Mouse (Mus musculus): ENCODE data around the gene Lrrc74a. TPM values are rescaled to one million over a fixed set of nuclear protein-coding genes. Genes with fewer than 3 reads are reported as not detected.

Lrrc74a gene
- polyA plus RNA-seq, 1 experiment from 2014 or later = not detected

- no peak overlapping the region for H3K9ac ChIP-seq (replicated peaks; ENCODE audit: low read depth, low read length)
- no peaks in the 10 kb centered on the region for H3K27me3 ChIP-seq (ENCODE audit: control insufficient read depth, insufficient read depth, low read length)
- no peaks in the 10 kb centered on the region for H3K9me3 ChIP-seq (ENCODE audit: control insufficient read depth, low read depth, low read length)
- no peak overlapping the region for H3K27ac ChIP-seq (ENCODE audit: low read length)
- WGBS = 26% methylated on average over 3 of the region's 3 CpGs
- ATAC-seq (ENCODE audit: insufficient number of reproducible peaks, insufficient read depth, low FRiP score, low read depth) = no peak
- H3K4me2 ChIP-seq (replicated peaks; ENCODE audit: low read depth, low read length) = no peak overlapping the region
- H3K4me3 ChIP-seq (ENCODE audit: low read depth, low read length) = no peak overlapping the region
- H3K36me3 ChIP-seq (ENCODE audit: control insufficient read depth, insufficient read depth, low read length) = no peaks in the 10 kb centered on the region
- no peaks in the 10 kb centered on the region; the same call in 1 of the 2 replicates for H3K4me1 ChIP-seq (ENCODE audit: control insufficient read depth, insufficient read depth, low read length)
Observed at GRCm38 (mm10) chr12:86770927-86771326, 36.8 kb downstream of the Lrrc74a start.

- ATAC-seq (ENCODE audit: insufficient number of reproducible peaks, insufficient read depth, low FRiP score, low read depth) = peak; percentile 69; the same call in 1 of the 2 replicates
- Histone ChIP-seq H3K4me3 (ENCODE audit: low read depth, low read length) (no peak overlapping the region), H3K4me1 (ENCODE audit: control insufficient read depth, insufficient read depth, low read length) (no peaks in the 10 kb centered on the region; the same call in 1 of the 2 replicates), H3K9me3 (ENCODE audit: control insufficient read depth, low read depth, low read length) (no peaks in the 10 kb centered on the region), H3K36me3 (ENCODE audit: control insufficient read depth, insufficient read depth, low read length) (no peaks in the 10 kb centered on the region), H3K9ac (replicated peaks; ENCODE audit: low read depth, low read length) (no peak overlapping the region), H3K4me2 (replicated peaks; ENCODE audit: low read depth, low read length) (no peak overlapping the region), H3K27me3 (ENCODE audit: control insufficient read depth, insufficient read depth, low read length) (no peaks in the 10 kb centered on the region), H3K27ac (ENCODE audit: low read length) (no peak overlapping the region)
- WGBS = 12% methylated on average over 12 of the region's 12 CpGs
Observed at GRCm38 (mm10) chr12:86771823-86772427, 37.8 kb downstream of the Lrrc74a start.

GRCm38 (mm10) chr12:86772551-86772950, 38.4 kb downstream of the Lrrc74a start:
- Histone ChIP-seq H3K4me3 (ENCODE audit: low read depth, low read length) (no peak overlapping the region), H3K9me3 (ENCODE audit: control insufficient read depth, low read depth, low read length) (no peaks in the 10 kb centered on the region), H3K27ac (ENCODE audit: low read length) (no peak overlapping the region), H3K9ac (replicated peaks; ENCODE audit: low read depth, low read length) (no peak overlapping the region), H3K4me1 (ENCODE audit: control insufficient read depth, insufficient read depth, low read length) (no peaks in the 10 kb centered on the region; the same call in 1 of the 2 replicates), H3K27me3 (ENCODE audit: control insufficient read depth, insufficient read depth, low read length) (no peaks in the 10 kb centered on the region), H3K36me3 (ENCODE audit: control insufficient read depth, insufficient read depth, low read length) (no peaks in the 10 kb centered on the region), H3K4me2 (replicated peaks; ENCODE audit: low read depth, low read length) (no peak overlapping the region)
- WGBS = 26% methylated on average over 3 of the region's 3 CpGs
- no peak for ATAC-seq (ENCODE audit: insufficient number of reproducible peaks, insufficient read depth, low FRiP score, low read depth)

GRCm38 (mm10) chr12:86775561-86776280, 41.6 kb downstream of the Lrrc74a start:
- ATAC-seq (ENCODE audit: insufficient number of reproducible peaks, insufficient read depth, low FRiP score, low read depth) = no peak
- WGBS = 59% methylated on average over 7 of the region's 7 CpGs
- peak overlapping the region; percentile 1; the same call in 1 of the 2 replicates for H3K27ac ChIP-seq (ENCODE audit: low read length)
- no peaks in the 10 kb centered on the region for H3K4me1 ChIP-seq (ENCODE audit: control insufficient read depth, insufficient read depth, low read length)
- no peaks in the 10 kb centered on the region for H3K9me3 ChIP-seq (ENCODE audit: control insufficient read depth, low read depth, low read length)
- no peak overlapping the region for H3K9ac ChIP-seq (replicated peaks; ENCODE audit: low read depth, low read length)
- H3K4me2 ChIP-seq (replicated peaks; ENCODE audit: low read depth, low read length) = no peak overlapping the region
- no peaks in the 10 kb centered on the region for H3K36me3 ChIP-seq (ENCODE audit: control insufficient read depth, insufficient read depth, low read length)
- no peak overlapping the region for H3K4me3 ChIP-seq (ENCODE audit: low read depth, low read length)
- no peaks in the 10 kb centered on the region for H3K27me3 ChIP-seq (ENCODE audit: control insufficient read depth, insufficient read depth, low read length)

- Histone ChIP-seq H3K4me2 (replicated peaks; ENCODE audit: low read depth, low read length) (no peak overlapping the region), H3K27me3 (ENCODE audit: control insufficient read depth, insufficient read depth, low read length) (no peaks in the 10 kb centered on the region), H3K4me3 (ENCODE audit: low read depth, low read length) (no peak overlapping the region), H3K36me3 (ENCODE audit: control insufficient read depth, insufficient read depth, low read length) (no peaks in the 10 kb centered on the region), H3K4me1 (ENCODE audit: control insufficient read depth, insufficient read depth, low read length) (no peaks in the 10 kb centered on the region), H3K9ac (replicated peaks; ENCODE audit: low read depth, low read length) (no peak overlapping the region), H3K9me3 (ENCODE audit: control insufficient read depth, low read depth, low read length) (no peaks in the 10 kb centered on the region), H3K27ac (ENCODE audit: low read length) (peak overlapping the region; percentile 1; the same call in 1 of the 2 replicates)
- 83% methylated on average over 7 of the region's 7 CpGs for WGBS
- ATAC-seq (ENCODE audit: insufficient number of reproducible peaks, insufficient read depth, low FRiP score, low read depth) = no peak
Observed at GRCm38 (mm10) chr12:86776341-86776860, 42.2 kb downstream of the Lrrc74a start.

GRCm38 (mm10) chr12:86778531-86778930, 44.4 kb downstream of the Lrrc74a start:
- ATAC-seq (ENCODE audit: insufficient number of reproducible peaks, insufficient read depth, low FRiP score, low read depth) = no peak
- WGBS = 94% methylated on average over 4 of the region's 4 CpGs
- no peaks in the 10 kb centered on the region for H3K9me3 ChIP-seq (ENCODE audit: control insufficient read depth, low read depth, low read length)
- H3K27me3 ChIP-seq (ENCODE audit: control insufficient read depth, insufficient read depth, low read length) = no peaks in the 10 kb centered on the region
- H3K27ac ChIP-seq (ENCODE audit: low read length) = no peak overlapping the region
- H3K4me3 ChIP-seq (ENCODE audit: low read depth, low read length) = no peak overlapping the region
- no peak overlapping the region for H3K4me2 ChIP-seq (replicated peaks; ENCODE audit: low read depth, low read length)
- peaks cover 5% of the 10 kb centered on the region; the same call in 1 of the 2 replicates for H3K4me1 ChIP-seq (ENCODE audit: control insufficient read depth, insufficient read depth, low read length)
- no peak overlapping the region for H3K9ac ChIP-seq (replicated peaks; ENCODE audit: low read depth, low read length)
- H3K36me3 ChIP-seq (ENCODE audit: control insufficient read depth, insufficient read depth, low read length) = no peaks in the 10 kb centered on the region

GRCm38 (mm10) chr12:86779206-86779989, 45.2 kb downstream of the Lrrc74a start:
- Histone ChIP-seq H3K9me3 (ENCODE audit: control insufficient read depth, low read depth, low read length) (no peaks in the 10 kb centered on the region), H3K4me1 (ENCODE audit: control insufficient read depth, insufficient read depth, low read length) (peaks cover 5% of the 10 kb centered on the region; the same call in 1 of the 2 replicates), H3K4me2 (replicated peaks; ENCODE audit: low read depth, low read length) (no peak overlapping the region), H3K4me3 (ENCODE audit: low read depth, low read length) (no peak overlapping the region), H3K36me3 (ENCODE audit: control insufficient read depth, insufficient read depth, low read length) (no peaks in the 10 kb centered on the region), H3K27ac (ENCODE audit: low read length) (no peak overlapping the region), H3K9ac (replicated peaks; ENCODE audit: low read depth, low read length) (no peak overlapping the region), H3K27me3 (ENCODE audit: control insufficient read depth, insufficient read depth, low read length) (no peaks in the 10 kb centered on the region)
- 59% methylated on average over 11 of the region's 11 CpGs for WGBS
- ATAC-seq (ENCODE audit: insufficient number of reproducible peaks, insufficient read depth, low FRiP score, low read depth) = no peak

- H3K4me2 ChIP-seq (replicated peaks; ENCODE audit: low read depth, low read length) = no peak overlapping the region
- no peak overlapping the region for H3K4me3 ChIP-seq (ENCODE audit: low read depth, low read length)
- peaks cover 5% of the 10 kb centered on the region; the same call in 1 of the 2 replicates for H3K4me1 ChIP-seq (ENCODE audit: control insufficient read depth, insufficient read depth, low read length)
- WGBS = 40% methylated on average over 6 of the region's 6 CpGs
- H3K27ac ChIP-seq (ENCODE audit: low read length) = peak overlapping the region; percentile 13; the same call in 1 of the 2 replicates
- no peak; the same call in 1 of the 2 replicates for ATAC-seq (ENCODE audit: insufficient number of reproducible peaks, insufficient read depth, low FRiP score, low read depth)
- H3K27me3 ChIP-seq (ENCODE audit: control insufficient read depth, insufficient read depth, low read length) = no peaks in the 10 kb centered on the region
- no peaks in the 10 kb centered on the region for H3K36me3 ChIP-seq (ENCODE audit: control insufficient read depth, insufficient read depth, low read length)
- no peak overlapping the region for H3K9ac ChIP-seq (replicated peaks; ENCODE audit: low read depth, low read length)
- no peaks in the 10 kb centered on the region for H3K9me3 ChIP-seq (ENCODE audit: control insufficient read depth, low read depth, low read length)
Observed at GRCm38 (mm10) chr12:86781654-86782202, 47.6 kb downstream of the Lrrc74a start.

Data from stomach, embryonic 14.5 days (tissue).